Comparison of ENCODE assay signal across 15 mouse cellular contexts in the genomic region with DNA sequence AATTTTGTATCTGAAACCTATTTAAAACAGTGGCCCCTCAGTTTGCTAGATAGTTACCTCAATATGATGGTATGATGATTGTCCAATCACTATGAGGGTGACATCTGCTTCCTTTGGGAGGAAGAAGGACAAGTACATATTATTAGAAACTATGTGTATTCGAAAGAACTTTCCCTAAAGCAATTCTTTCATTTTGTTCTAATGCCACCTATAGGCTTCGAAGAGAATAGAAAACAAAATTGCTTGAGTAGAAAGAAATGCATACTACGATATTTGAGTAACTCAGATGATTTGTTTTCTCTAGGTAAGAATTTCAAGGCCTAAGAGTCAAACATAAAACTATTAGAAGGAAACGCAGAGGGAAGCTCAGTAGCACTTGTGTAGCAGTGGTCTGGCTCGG. TPM values are rescaled to one million over a fixed set of nuclear protein-coding genes. Genes with fewer than 3 reads are reported as not detected.
DNase-seq lines count a peak whose midpoint lies in the region; ATAC-seq and TF ChIP-seq lines count a peak whose summit lies in the region.
"Had no signal": no experiment of that assay in that cellular context is flagged by ENCODE, and none has a peak within 500 bp of the region (broad histone marks: within the 10 kb centered on the region; RNA-seq: fewer than 3 reads in every experiment).

No protein-coding gene starts in this region.

- peak; percentile 32; the same call in 1 of the 2 replicates for TF ChIP-seq CTCF in gastrocnemius, adult 2 months (IDR thresholded peaks at IDR 0.05)
- peak; percentile 73 for TF ChIP-seq CTCF in layer of hippocampus, adult 2 months (conservative IDR thresholded peaks at IDR 0.05)
- peak; percentile 31 for TF ChIP-seq CTCF in Patski (IDR thresholded peaks at IDR 0.05)

- no peak overlapping the region for H3K4me3 ChIP-seq in gastrocnemius, adult 2 months
- no peak overlapping the region for H3K4me3 ChIP-seq in layer of hippocampus, adult 2 months
- H3K4me3 ChIP-seq: limb, embryonic 12.5 days had no signal

- CTCF ChIA-PET in Patski (lab: Charles Lee) = interaction anchor here (0.6 to 2.1 kb wide), 6 partner anchors 43 to 132 kb away, joined by 3 to 6 read pairs (median 3); no protein-coding TSS in a partner anchor

- intact Hi-C loops in gastrocnemius, adult 2 months (cut with DNase I) = loop anchor here (5.0 kb wide), 1 partner anchor 127 kb away; no protein-coding TSS in a partner anchor
- intact Hi-C loops in gastrocnemius, postnatal 14 days (cut with DNase I; ENCODE audit: low total_unique reads) = loop anchor here (10.0 kb wide), 1 partner anchor 124 kb away; no protein-coding TSS in a partner anchor

- no peak for DNase-seq in gastrocnemius, adult 2 months
- DNase-seq in gastrocnemius, postnatal 14 days = no peak
- DNase-seq in layer of hippocampus, adult 2 months (ENCODE audit: low spot score in 2 of 2) = no peak
- no peak for DNase-seq in layer of hippocampus, adult 18-20 months (ENCODE audit: low spot score in 2 of 2)
- DNase-seq in 416B (ENCODE audit: low read depth) (peak; percentile 72), Patski (ENCODE audit: low read depth, low spot score) (no peak)
- DNase-seq in right cerebral cortex, postnatal 10 days (ENCODE audit: low spot score in 2 of 2) = no peak
- no peak for DNase-seq in thymus, adult 18-20 months
- DNase-seq: adrenal gland, postnatal 25 days; cerebellum, adult 11 months; kidney, postnatal 10 days; layer of hippocampus, postnatal 36 days; lung, postnatal 4 days; right cerebral cortex, postnatal 25 days had no signal

- in situ Hi-C loops in Patski (cut with MboI; ENCODE audit: low pct_unique_long_range_greater_than_20kb) = loop anchor here (5.0 kb wide), 2 partner anchors 62 to 127 kb away; no protein-coding TSS in a partner anchor

- H3K27me3 ChIP-seq in Patski = no peaks in the 10 kb centered on the region
- H3K27me3 ChIP-seq: limb, embryonic 12.5 days had no signal

- no peak for ATAC-seq in Patski

- H3K27ac ChIP-seq in gastrocnemius, adult 2 months = peak overlapping the region; percentile 38; the same call in 1 of the 2 replicates
- no peak overlapping the region for H3K27ac ChIP-seq in layer of hippocampus, adult 2 months
- H3K27ac ChIP-seq: limb, embryonic 12.5 days had no signal

- POLR2A ChIA-PET in Patski (lab: Charles Lee) = no interaction called here

RNA-seq across cellular contexts. Expression of a gene that starts 3.5 kb away (rescaled TPM):
- total RNA-seq in gastrocnemius, adult 2 months (2021) = 10 to 100 TPM; 40.4 to 47.8 TPM
- 10 to 100 TPM; 27.8 to 31.9 TPM for total RNA-seq in gastrocnemius, postnatal 14 days (2021)
- total RNA-seq in layer of hippocampus, adult 2 months (2021) = 10 to 100 TPM; 15.2 to 16.4 TPM
- total RNA-seq in layer of hippocampus, adult 18-20 months (2021) = 10 to 100 TPM; 17.8 to 19.0 TPM
- polyA plus RNA-seq in Patski (2021) = 59.9 TPM

RNA-seq across cellular contexts. Expression of a gene that starts 33.9 kb away (rescaled TPM):
- 1 to 10 TPM; 6.3 to 6.8 TPM for total RNA-seq in gastrocnemius, adult 2 months (2021)
- 1 to 10 TPM; 4.0 to 4.4 TPM for total RNA-seq in gastrocnemius, postnatal 14 days (2021)
- total RNA-seq in layer of hippocampus, adult 2 months (2021) = 10 to 100 TPM in 1 of 2 experiments, 1 to 10 TPM in 1; 9.8 to 14.2 TPM
- 10 to 100 TPM; 11.2 to 13.1 TPM for total RNA-seq in layer of hippocampus, adult 18-20 months (2021)
- polyA plus RNA-seq in Patski (2021) = 19.4 TPM
